Mouse (Mus musculus): ENCODE measurements around the gene Ugt1a10. TPM values are rescaled to one million over a fixed set of nuclear protein-coding genes. Genes with fewer than 3 reads are reported as not detected.
A peak's percentile ranks its signal among the peaks of the same experiment; 100 is the strongest.
"Not testable (repeated sequence)": the region's sequence is repeated elsewhere in the genome, so short reads cannot be mapped to it uniquely, and the experiment has no call there.

Gene Ugt1a10
- polyA plus RNA-seq, 1 experiment from 2014 or later: not detected

DNA sequence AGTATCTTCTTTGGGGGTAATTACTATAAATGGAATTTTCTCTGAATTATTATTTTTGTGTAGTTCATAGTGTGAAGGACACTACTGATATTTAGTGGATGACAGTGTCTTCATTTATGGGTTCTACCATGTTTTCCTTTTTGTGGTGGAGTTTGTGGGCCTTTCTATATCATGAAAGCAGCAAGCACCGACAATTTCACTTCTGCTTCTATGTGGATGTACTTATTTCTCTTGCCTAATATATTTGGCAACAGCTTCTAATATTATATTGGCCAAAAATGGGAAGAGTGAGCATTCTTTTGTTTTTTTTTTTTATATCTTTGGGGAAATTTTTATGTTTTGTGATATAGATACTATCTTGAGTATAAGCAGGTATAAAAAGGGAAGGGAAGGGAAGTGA is 26.5 kb downstream of the Ugt1a10 start:
- ATAC-seq (ENCODE audit: low FRiP score, low TSS enrichment) (no peak), DNase-seq (no peak)
- Histone ChIP-seq H3K9ac (replicated peaks; ENCODE audit: low read length) (no peak overlapping the region), H3K4me3 (replicated peaks; ENCODE audit: low read depth, low read length) (no peak overlapping the region), H3K4me2 (ENCODE audit: low read length) (no peak overlapping the region), H3K36me3 (ENCODE audit: control insufficient read depth, insufficient read depth, low read length) (no peaks in the 10 kb centered on the region), H3K4me1 (ENCODE audit: control insufficient read depth, insufficient read depth, low read length) (no peaks in the 10 kb centered on the region), H3K9me3 (ENCODE audit: control insufficient read depth, low read length) (no peaks in the 10 kb centered on the region), H3K27ac (replicated peaks; ENCODE audit: low read depth, low read length) (no peak overlapping the region), H3K27me3 (ENCODE audit: control insufficient read depth, insufficient read depth, low read length) (no peaks in the 10 kb centered on the region)
- 96% methylated on average over 1 of the region's 1 CpGs for WGBS

DNA sequence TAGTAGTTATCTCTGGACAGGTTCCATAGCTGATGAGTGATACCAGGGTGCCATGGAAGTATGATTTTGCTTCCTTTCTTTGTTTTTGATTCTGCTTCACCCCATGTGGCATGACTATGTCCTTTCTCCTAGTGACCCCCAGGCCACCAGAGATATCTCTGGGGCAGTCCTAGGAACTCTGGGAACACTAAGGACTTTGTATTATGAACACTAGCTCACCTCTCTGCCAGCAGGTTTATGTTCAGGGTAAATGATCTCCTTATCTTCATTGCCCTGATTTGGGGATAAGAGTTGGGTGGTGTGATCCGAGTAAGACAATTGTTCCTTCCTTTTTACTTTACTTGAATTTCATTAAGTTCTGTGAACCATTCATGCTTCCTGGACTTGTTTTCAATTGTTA is 30.9 kb downstream of the Ugt1a10 start:
- 84% methylated on average over 1 of the region's 1 CpGs for WGBS

DNA sequence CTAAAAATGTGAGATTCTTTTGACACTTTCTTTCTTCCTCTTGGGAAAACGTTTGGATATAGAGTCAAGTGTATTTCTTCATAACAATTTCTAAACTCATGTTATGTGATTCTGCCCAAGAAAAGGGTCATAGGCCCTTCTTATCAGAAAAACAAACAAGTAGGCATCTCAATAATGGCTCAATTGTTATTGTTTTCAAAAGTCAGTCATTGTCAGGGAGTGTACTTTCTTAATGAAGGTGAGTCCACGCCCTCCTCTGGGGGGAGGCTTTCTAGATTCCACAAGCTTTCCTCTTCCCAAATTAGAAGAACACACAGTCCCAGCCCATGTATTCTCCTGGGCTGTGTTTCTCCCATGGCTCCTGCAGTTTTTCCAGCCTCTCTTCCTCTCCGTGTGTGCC is 32.3 kb downstream of the Ugt1a10 start, which contains the start of gene Ugt1a8:
Gene Ugt1a8 (plus strand): TSS at position 301 of the 400 bp plus-strand sequence.
- 76% methylated on average over 3 of the region's 3 CpGs for WGBS
- H3K27me3 ChIP-seq (ENCODE audit: control insufficient read depth, insufficient read depth, low read length): no peaks in the 10 kb centered on the region
- H3K9me3 ChIP-seq (ENCODE audit: control insufficient read depth, low read length): no peaks in the 10 kb centered on the region

More for the DNA sequence above, 30.9 kb downstream of the Ugt1a10 start:
- no peak for ATAC-seq (ENCODE audit: low FRiP score, low TSS enrichment)
- Histone ChIP-seq H3K4me1 (ENCODE audit: control insufficient read depth, insufficient read depth, low read length) (no peaks in the 10 kb centered on the region), H3K36me3 (ENCODE audit: control insufficient read depth, insufficient read depth, low read length) (no peaks in the 10 kb centered on the region), H3K27me3 (ENCODE audit: control insufficient read depth, insufficient read depth, low read length) (no peaks in the 10 kb centered on the region), H3K4me3 (replicated peaks; ENCODE audit: low read depth, low read length) (no peak overlapping the region), H3K9me3 (ENCODE audit: control insufficient read depth, low read length) (no peaks in the 10 kb centered on the region), H3K9ac (replicated peaks; ENCODE audit: low read length) (no peak overlapping the region), H3K27ac (replicated peaks; ENCODE audit: low read depth, low read length) (no peak overlapping the region), H3K4me2 (ENCODE audit: low read length) (no peak overlapping the region)
- no peak for DNase-seq

DNA sequence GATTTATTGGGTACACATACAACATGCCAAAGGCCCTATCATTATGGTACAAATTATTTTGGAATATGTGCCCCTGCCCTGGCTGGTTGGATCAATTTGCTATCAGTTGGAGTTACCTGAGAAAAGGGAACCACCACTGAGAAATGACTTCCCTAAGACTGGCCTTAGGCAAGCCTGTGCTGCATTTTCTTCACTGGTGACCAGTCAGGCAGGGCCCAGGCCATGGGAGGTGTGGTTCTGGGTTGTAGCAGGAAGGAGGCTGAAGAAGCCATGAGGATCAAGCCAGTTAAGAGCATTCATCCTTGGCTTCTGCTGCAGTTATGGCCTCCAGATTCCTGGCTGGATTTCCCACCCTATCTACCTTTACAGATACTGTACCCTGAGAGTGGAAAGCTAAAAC is 37.2 kb downstream of the Ugt1a10 start:
- H3K4me1 ChIP-seq (ENCODE audit: control insufficient read depth, insufficient read depth, low read length): no peaks in the 10 kb centered on the region
- no peak for DNase-seq
- H3K36me3 ChIP-seq (ENCODE audit: control insufficient read depth, insufficient read depth, low read length): no peaks in the 10 kb centered on the region
- no peaks in the 10 kb centered on the region for H3K9me3 ChIP-seq (ENCODE audit: control insufficient read depth, low read length)
- H3K9ac ChIP-seq (replicated peaks; ENCODE audit: low read length): no peak overlapping the region
- no peak overlapping the region for H3K4me2 ChIP-seq (ENCODE audit: low read length)
- no peak for ATAC-seq (ENCODE audit: low FRiP score, low TSS enrichment)
- H3K4me3 ChIP-seq (replicated peaks; ENCODE audit: low read depth, low read length): no peak overlapping the region
- H3K27me3 ChIP-seq (ENCODE audit: control insufficient read depth, insufficient read depth, low read length): no peaks in the 10 kb centered on the region
- H3K27ac ChIP-seq (replicated peaks; ENCODE audit: low read depth, low read length): no peak overlapping the region

More for the DNA sequence above, 32.3 kb downstream of the Ugt1a10 start, which contains the start of gene Ugt1a8:
- H3K36me3 ChIP-seq (ENCODE audit: control insufficient read depth, insufficient read depth, low read length): no peaks in the 10 kb centered on the region
- no peaks in the 10 kb centered on the region for H3K4me1 ChIP-seq (ENCODE audit: control insufficient read depth, insufficient read depth, low read length)
- H3K9ac ChIP-seq (replicated peaks; ENCODE audit: low read length): no peak within 1 kb of the TSS
- no peak within 1 kb of the TSS for H3K4me3 ChIP-seq (replicated peaks; ENCODE audit: low read depth, low read length)
- no peak within 1 kb of the TSS for H3K27ac ChIP-seq (replicated peaks; ENCODE audit: low read depth, low read length)
- H3K4me2 ChIP-seq (ENCODE audit: low read length): no peak within 1 kb of the TSS
- DNase-seq (no peak), ATAC-seq (ENCODE audit: low FRiP score, low TSS enrichment) (no peak)

DNA sequence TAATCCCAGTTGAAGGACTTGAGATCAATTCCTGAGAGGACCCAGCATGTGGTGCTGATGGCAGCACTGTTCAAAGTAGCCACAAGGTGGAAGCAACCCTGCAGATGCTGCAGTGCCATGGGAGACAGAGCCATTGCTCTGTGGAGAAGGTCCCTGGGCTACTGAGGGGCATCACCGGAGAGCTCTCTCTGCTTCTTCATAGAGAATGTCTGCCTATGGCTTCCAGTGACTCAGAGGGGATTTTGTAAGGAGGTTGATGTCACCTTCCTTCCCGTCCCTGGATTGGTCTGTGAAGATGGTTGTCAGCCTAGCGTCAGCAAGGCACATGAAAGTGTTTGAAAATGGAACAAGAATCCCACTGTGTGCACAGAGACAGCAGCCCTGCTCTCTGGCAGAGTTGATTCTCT is 39.1 kb downstream of the Ugt1a10 start:
- peak; percentile 4 for DNase-seq
- not testable (repeated sequence) for H3K4me1 ChIP-seq (ENCODE audit: control insufficient read depth, insufficient read depth, low read length); H3K27ac ChIP-seq (replicated peaks; ENCODE audit: low read depth, low read length); H3K27me3 ChIP-seq (ENCODE audit: control insufficient read depth, insufficient read depth, low read length); H3K9me3 ChIP-seq (ENCODE audit: control insufficient read depth, low read length); H3K4me2 ChIP-seq (ENCODE audit: low read length); H3K4me3 ChIP-seq (replicated peaks; ENCODE audit: low read depth, low read length); H3K36me3 ChIP-seq (ENCODE audit: control insufficient read depth, insufficient read depth, low read length); H3K9ac ChIP-seq (replicated peaks; ENCODE audit: low read length); ATAC-seq (ENCODE audit: low FRiP score, low TSS enrichment)
- WGBS: 81% methylated on average over 3 of the region's 3 CpGs

DNA sequence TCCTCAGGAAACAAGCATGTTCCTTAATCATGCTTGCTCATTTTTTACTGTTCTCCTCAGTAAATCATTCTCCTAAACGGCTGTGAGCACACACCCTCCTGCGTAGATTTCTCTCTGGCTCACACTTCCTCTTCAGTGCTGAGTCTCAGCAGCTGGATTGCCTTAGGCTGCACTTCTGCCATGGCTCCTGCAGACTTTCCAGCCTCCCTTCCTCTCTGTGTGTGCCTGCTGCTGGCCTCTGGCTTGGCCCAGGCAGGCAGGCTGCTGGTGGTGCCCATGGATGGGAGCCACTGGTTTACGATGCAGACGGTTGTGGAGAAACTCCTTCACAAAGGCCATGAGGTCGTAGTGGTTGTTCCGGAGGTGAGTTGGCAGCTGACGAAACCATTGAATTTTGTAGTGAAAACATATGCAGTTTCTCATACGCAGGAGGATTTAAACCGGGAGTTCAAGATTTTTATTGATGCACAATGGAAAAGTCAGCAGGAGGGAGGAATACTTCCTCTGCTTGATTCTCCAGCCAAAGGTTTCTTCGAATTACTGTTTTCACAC is 39.8 kb downstream of the Ugt1a10 start, which contains the start of gene Ugt1a7c:
Gene Ugt1a7c (plus strand): TSS at position 122 of the 552 bp plus-strand sequence.
- Histone ChIP-seq H3K4me3 (replicated peaks; ENCODE audit: low read depth, low read length) (no peak within 1 kb of the TSS), H3K4me1 (ENCODE audit: control insufficient read depth, insufficient read depth, low read length) (no peaks in the 10 kb centered on the region), H3K4me2 (ENCODE audit: low read length) (no peak within 1 kb of the TSS), H3K36me3 (ENCODE audit: control insufficient read depth, insufficient read depth, low read length) (no peaks in the 10 kb centered on the region), H3K9me3 (ENCODE audit: control insufficient read depth, low read length) (no peaks in the 10 kb centered on the region), H3K9ac (replicated peaks; ENCODE audit: low read length) (no peak within 1 kb of the TSS), H3K27ac (replicated peaks; ENCODE audit: low read depth, low read length) (no peak within 1 kb of the TSS), H3K27me3 (ENCODE audit: control insufficient read depth, insufficient read depth, low read length) (no peaks in the 10 kb centered on the region)
- WGBS: 74% methylated on average over 10 of the region's 10 CpGs
- DNase-seq (peak; percentile 1), ATAC-seq (ENCODE audit: low FRiP score, low TSS enrichment) (no peak)

DNA sequence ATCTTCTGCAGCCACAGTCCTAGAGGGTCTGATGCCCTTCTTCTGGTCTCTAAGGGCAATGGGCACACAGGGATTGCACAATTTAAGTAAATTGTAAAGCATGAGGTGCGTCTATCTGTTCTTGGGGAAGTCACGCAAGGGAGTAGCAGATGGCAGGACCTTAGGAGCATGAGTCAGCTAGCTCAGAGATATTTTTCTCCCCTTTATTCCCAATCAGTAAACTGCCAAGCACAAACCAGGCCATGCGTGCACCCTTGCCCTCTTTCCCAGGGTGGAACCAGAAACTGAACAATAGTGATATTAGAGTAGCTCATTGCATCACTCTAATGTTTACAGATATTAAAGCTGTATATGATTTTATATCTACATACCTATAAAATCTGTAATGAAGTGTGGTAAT is 43.4 kb downstream of the Ugt1a10 start:
- ATAC-seq (ENCODE audit: low FRiP score, low TSS enrichment); DNase-seq; H3K36me3 ChIP-seq (ENCODE audit: control insufficient read depth, insufficient read depth, low read length); H3K27me3 ChIP-seq (ENCODE audit: control insufficient read depth, insufficient read depth, low read length); H3K4me1 ChIP-seq (ENCODE audit: control insufficient read depth, insufficient read depth, low read length); H3K4me3 ChIP-seq (replicated peaks; ENCODE audit: low read depth, low read length); H3K9ac ChIP-seq (replicated peaks; ENCODE audit: low read length); H3K27ac ChIP-seq (replicated peaks; ENCODE audit: low read depth, low read length); H3K9me3 ChIP-seq (ENCODE audit: control insufficient read depth, low read length); H3K4me2 ChIP-seq (ENCODE audit: low read length): not testable (repeated sequence)
- 93% methylated on average over 3 of the region's 3 CpGs for WGBS

DNA sequence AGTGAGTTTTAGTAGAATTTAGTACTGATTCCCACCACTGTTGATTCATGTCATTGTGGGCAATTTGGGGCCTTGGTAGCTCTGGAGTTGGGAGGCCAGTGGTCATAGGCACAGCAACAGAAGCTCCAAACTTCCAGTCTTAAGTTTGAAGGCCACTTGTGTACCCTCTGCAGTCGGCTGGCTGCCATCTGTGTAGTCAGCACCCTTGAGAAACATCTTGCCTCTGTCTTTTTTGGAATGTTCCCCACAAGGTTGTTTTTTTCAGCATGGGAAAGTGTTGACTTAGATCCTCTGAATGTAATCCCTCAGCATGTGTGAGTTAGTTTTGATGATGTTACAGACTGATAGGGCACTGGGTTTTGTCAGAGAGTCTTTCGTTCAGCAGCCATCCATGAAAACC is 44.5 kb downstream of the Ugt1a10 start:
- H3K9me3 ChIP-seq (ENCODE audit: control insufficient read depth, low read length); H3K4me1 ChIP-seq (ENCODE audit: control insufficient read depth, insufficient read depth, low read length); H3K4me2 ChIP-seq (ENCODE audit: low read length); H3K36me3 ChIP-seq (ENCODE audit: control insufficient read depth, insufficient read depth, low read length); ATAC-seq (ENCODE audit: low FRiP score, low TSS enrichment); H3K27me3 ChIP-seq (ENCODE audit: control insufficient read depth, insufficient read depth, low read length); H3K4me3 ChIP-seq (replicated peaks; ENCODE audit: low read depth, low read length); H3K9ac ChIP-seq (replicated peaks; ENCODE audit: low read length); H3K27ac ChIP-seq (replicated peaks; ENCODE audit: low read depth, low read length); DNase-seq: not testable (repeated sequence)
- 81% methylated on average over 2 of the region's 2 CpGs for WGBS

DNA sequence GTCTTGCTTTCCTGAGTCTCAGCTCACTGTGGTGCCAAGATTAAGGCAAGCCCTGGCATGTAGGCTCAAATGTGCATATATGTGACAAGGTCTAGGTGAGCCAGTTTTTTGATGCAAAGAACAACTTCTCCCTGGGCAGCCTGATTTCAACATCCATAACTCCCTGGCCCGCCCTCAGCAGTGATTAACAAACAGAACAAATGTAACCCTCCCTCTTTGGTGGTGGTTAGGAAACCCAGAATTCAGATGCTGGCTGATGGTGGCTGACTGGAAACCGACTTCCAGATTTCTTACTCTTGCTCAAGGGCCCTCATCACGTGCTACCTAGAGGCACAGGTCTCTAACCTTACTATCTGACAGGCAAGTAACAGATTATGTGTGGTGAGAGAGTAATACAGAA is 47.8 kb downstream of the Ugt1a10 start, which contains the start of gene Ugt1a6b:
Gene Ugt1a6b (plus strand): TSS at position 234 of the 400 bp plus-strand sequence.
- not testable (repeated sequence) for H3K9ac ChIP-seq (replicated peaks; ENCODE audit: low read length); H3K4me1 ChIP-seq (ENCODE audit: control insufficient read depth, insufficient read depth, low read length); H3K4me2 ChIP-seq (ENCODE audit: low read length); ATAC-seq (ENCODE audit: low FRiP score, low TSS enrichment); H3K4me3 ChIP-seq (replicated peaks; ENCODE audit: low read depth, low read length); H3K36me3 ChIP-seq (ENCODE audit: control insufficient read depth, insufficient read depth, low read length); H3K27me3 ChIP-seq (ENCODE audit: control insufficient read depth, insufficient read depth, low read length); H3K27ac ChIP-seq (replicated peaks; ENCODE audit: low read depth, low read length); H3K9me3 ChIP-seq (ENCODE audit: control insufficient read depth, low read length); DNase-seq
- WGBS: 78% methylated on average over 3 of the region's 3 CpGs

Data from midbrain, embryonic 14.5 days (tissue).